Mouse (Mus musculus) CD4-positive naive resting alpha-beta T cell, adult 76 days (primary cell): ENCODE data around the gene 4931423N10Rik. TPM values are rescaled to one million over a fixed set of nuclear protein-coding genes. Genes with fewer than 3 reads are reported as not detected.

Experiments
- total RNA-seq: library from RNA; stranded (reverse); gene quantifications from one replicate; pipeline ENCODE4 v1.2.4, GENCODE M21; 2023

The 4931423N10Rik gene
- total RNA-seq, result not detected

DNA sequence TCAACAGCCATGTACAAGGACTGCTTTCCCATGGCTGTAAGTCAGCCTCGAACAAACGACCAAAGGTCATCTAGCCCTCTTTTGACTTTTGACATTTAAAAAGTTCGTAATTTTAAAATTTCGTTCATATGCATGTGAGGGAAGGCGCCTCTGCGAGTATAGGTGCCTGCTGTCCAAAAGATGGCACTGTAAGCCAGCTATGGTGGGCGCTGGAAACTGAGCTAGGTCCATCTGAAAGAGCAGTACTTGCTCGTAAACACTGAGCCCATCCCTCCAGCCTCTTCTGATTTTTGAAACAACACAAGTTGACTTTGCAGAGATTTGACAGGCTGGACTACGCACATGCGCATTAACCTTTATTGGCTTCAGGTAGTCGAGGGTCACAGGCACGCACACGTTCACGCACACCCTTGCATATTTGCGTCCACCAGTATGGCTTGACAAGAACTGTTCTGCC lies at the start of gene 4931423N10Rik:
4931423N10Rik (plus strand) TSS at position 407 of the 457 bp plus-strand sequence.

Other genes starting within 250 kb of the 4931423N10Rik start
- gene Abi1, start 167.2 kb upstream of the 4931423N10Rik start, total RNA-seq, result 184 TPM
- gene Acbd5, start 139.3 kb upstream of the 4931423N10Rik start, total RNA-seq, result 90.5 TPM
- gene Mastl, start 51.5 kb upstream of the 4931423N10Rik start, total RNA-seq, result 0.70 TPM
- gene Yme1l1, start 51.1 kb upstream of the 4931423N10Rik start, total RNA-seq, result 172 TPM
- gene Nxph2, start 113.8 kb downstream of the 4931423N10Rik start, total RNA-seq, result not detected